Mouse (Mus musculus): ENCODE results near the gene Prim2.

GRCm38 (mm10) chr1:33714796-33715195, 45.2 kb upstream of the Prim2 start:
- no peak for TF ChIP-seq TAL1 (conservative IDR thresholded peaks at IDR 0.05; ENCODE audit: low read depth, low read length)
- TF ChIP-seq CTCF (IDR thresholded peaks at IDR 0.05; ENCODE audit: low read depth, low read length), result no peak
- TF ChIP-seq GATA1 (IDR thresholded peaks at IDR 0.05; ENCODE audit: borderline replicate concordance, low read length), result no peak
- no peak for TF ChIP-seq POLR2AphosphoS5 (IDR thresholded peaks at IDR 0.05; ENCODE audit: insufficient replicate concordance, low read depth, low read length)
- TF ChIP-seq GATA2 (IDR thresholded peaks at IDR 0.05; ENCODE audit: borderline replicate concordance, low read depth, low read length), result no peak
